Mouse (Mus musculus) c-Kit-positive CD71-positive TER-119-negative erythroid progenitor cells, embryonic 14.5 days (primary cell): ENCODE measurements around the gene Teddm2.

Experiments used
- DNase-seq: peaks from one replicate; pipeline ENCODE4 v3.0.0-alpha.2; 2013; ENCODE audit warnings: low read depth

Teddm2 gene

DNA sequence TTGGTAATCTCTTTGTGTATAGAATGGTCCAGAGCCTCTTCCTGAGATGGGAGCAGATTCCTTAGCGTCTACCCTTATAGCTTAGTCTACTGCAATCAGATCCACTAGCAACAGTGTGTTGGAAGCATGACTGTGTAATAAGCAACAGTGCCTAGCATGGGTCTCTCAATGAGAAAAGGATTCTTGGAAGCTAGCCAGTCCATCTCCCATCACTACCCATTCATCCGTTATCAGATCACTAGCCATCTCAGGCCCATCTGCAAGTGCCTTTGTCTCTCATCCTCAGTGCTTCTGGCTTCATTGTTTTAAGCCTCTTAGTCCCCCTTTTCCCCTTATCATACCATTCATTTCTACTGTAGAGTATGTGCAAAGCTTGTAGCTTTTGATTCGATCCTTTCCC, 79.8 kb downstream of the Teddm2 start:
- no peak for DNase-seq

DNA sequence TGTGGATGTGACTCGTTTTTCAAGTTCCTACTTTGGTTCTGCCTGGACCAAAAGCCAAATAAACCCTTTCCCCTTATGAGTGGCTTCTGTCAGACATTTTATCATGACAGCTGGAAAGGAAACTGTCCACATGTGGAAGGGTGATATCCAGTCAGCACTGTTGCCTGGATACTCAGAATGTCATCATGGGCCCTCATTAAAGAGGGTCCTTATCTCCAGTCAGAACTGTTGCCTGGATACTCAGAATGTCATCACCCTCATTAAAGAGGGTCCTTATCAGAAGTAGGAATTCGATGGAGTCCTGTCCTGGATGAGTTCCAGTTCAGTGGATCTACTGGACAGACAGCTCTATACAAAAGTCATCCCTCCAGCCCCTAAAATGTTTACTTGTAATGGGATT, 85.8 kb downstream of the Teddm2 start:
- DNase-seq, result no peak

DNA sequence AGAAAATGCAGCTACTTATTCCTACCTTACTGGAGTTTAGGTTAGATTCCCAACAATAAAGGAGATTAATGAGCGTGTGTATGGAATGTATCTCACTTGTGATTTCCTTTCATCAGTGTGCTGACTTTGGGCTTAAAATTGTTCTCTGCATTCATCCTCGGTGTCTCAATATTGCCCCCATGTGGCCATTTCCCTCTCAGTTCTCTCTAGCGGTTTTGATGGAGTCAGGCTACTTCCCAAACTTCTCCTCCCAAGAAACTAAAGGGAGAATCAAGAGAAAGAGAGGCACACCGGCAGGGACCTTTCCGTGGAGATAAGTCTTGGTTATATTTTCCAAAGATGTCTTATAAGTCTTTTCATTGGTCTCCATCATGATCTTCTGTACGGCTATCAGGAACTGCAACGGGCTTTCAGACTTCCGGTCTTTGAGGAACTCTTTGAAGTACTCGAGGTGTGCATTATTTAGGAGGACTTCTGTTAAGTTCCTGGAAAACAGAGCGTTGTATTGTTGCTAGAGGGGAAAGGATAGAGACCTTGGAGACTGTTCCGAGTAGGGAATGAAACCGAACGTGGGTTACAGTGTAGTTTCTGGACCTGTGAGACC, 92.5 kb downstream of the Teddm2 start:
- peak; percentile 28 for DNase-seq

DNA sequence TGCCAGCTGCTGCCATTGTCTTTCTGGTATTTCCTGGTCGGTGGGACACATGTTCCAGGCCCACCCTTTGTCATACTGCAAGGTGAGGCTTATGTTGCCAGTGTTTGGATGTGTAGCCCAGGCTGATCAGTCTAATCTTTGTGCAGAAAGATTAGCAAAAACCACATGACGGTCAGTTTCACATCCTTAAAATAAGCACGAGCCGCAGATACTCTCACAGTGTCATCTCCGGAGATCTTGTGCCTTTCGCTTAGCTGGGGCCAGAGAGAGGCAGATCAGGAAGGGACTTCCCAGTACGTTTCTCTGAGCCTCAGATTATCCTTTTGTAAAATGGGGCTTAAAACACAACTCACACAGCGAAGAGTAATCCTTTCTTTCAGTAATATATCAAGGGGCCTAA, 96.5 kb downstream of the Teddm2 start:
- DNase-seq, result no peak

DNA sequence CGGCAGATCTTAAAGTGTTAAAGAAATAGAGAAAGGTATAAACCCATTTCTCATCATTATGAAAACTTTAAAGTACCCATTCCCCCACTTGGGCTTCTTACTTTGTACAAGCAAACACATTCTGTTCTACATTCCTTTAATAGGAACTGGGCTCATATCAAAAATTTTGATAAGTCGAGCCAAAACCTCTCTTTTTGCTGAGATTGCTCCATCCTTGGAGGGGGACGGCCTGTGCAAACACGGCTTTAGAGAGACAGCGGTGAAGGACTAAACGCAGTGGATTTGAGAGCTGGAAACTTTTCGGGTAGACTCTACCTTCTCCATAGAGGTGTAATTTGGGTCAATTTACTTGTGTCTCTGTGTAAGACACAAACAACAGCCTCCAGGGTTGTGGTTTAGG, 97.3 kb downstream of the Teddm2 start:
- DNase-seq, result no peak
